Mouse (Mus musculus): ENCODE data around the gene Eme1.

DNA sequence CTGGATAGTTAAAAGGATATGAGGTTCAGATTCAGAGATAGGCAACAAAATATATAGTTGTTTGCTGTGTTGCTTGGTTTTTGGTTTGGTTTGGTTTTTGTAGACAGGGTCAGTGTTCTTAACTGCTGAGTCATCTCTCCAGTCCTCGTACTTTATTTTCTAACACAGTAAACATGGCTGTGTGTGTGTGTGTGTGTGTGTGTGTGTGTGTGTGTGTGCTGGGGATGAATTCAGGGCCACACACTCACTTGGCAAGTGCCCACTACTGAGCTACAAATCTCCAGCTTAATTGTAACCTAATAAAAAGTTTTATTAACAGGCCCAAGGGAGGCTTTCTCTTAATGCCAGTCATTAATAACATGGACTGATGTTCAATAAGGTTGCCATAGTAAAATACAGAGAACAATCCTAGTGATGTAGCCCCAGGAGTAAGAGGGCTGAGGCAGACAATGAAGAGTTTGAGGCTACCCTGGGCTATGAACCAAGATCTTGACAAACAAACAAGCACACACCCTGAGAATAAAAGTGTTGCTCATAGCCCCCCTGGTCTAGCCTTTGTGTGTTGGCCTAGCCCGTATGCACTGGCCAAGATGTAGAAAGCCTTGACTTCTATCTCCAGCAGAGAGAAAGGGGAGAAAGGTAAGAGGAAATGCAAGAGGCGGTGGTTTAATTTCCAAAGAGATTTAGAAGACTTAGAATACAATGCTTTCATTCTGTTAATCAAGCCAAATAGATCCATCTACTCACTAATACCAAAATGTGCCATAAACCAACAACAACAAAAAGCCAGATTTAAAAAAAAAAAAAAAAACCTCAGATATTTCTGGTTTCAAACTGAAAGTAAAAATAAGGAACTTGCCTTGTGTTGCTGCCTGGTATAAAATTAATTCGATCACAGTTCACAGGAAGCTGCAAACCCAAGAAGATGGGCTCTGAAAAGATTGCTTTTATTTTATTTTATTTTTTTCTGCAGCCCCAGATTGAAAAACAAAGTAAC is 42.7 kb downstream of the Eme1 start:
- TF ChIP-seq EP300 (IDR thresholded peaks at IDR 0.05; ENCODE audit: low read depth) (no peak), CTCF (IDR thresholded peaks at IDR 0.05; ENCODE audit: low read depth) (no peak)

Measured in liver, embryonic 14.5 days (tissue).